Mouse (Mus musculus) 3134 (cell line): ENCODE results near the gene Myrip.
"Not testable (repeated sequence)": the region's sequence is repeated elsewhere in the genome, so short reads cannot be mapped to it uniquely, and the experiment has no call there.

Experiments
- DNase-seq: peaks from one replicate; pipeline ENCODE4 v3.0.0-alpha.2; 2011; ENCODE audit warnings: low spot score; ENCODE audit not compliant: insufficient read length; ENCODE audit errors: extremely low read depth

Gene Myrip

GRCm38 (mm10) chr9:120372347-120372746 lies 71.0 kb downstream of the Myrip start:
- DNase-seq: no peak

GRCm38 (mm10) chr9:120377726-120378125 lies 76.4 kb downstream of the Myrip start:
- DNase-seq: no peak

DNA sequence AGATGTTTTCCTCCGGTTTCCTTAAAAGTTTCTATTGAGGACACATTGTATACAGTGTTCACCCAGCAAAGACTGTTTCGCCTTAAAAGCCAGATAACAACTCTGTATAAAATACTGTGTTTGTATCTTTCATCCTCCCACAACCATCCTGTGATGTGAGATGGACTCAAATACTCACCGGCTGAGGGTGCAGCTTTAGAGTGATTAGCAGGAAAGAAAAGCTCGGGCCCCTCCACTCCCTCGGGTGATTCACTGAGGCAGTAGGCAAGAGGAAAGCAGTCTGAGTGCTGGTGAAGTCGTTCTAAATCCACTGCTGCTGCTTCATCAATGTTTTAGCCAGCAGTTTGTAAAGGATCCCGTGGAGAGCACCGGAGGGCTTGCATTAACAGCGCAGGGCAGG lies 93.9 kb downstream of the Myrip start:
- no peak for DNase-seq

DNA sequence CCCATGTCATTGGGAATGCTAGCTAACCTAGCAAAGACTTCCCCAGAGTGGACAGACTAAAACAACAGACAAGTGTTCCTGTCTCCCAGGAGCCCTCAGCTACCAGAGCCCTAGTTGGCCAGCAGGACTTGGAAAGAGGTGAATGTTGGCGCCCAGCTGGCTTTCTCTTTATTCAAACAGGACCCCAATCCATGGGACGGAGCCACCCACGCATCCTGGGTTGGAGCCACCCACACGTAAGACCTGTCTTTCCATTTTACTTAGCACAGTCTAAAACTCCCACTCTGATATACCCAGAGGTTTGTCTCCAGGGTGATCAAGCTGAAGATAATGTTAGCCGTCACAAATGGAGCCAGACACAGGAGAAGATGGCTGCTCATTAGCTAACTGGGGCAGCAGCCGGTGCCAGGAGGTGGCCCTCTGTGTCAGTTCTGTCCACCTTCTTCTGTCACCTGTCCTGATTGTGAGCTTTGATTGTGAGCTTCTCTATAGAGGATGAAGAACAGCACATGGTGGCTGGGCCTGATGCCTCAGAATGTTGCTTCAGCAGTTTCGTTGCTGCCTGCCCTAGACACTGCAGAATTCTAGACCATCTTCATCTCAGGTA lies 95.4 kb downstream of the Myrip start:
- no peak for DNase-seq

GRCm38 (mm10) chr9:120398289-120398688 lies 97.0 kb downstream of the Myrip start:
- DNase-seq: no peak

- not testable (repeated sequence) for DNase-seq
Measured at GRCm38 (mm10) chr9:120399537-120399936, 98.2 kb downstream of the Myrip start.

DNA sequence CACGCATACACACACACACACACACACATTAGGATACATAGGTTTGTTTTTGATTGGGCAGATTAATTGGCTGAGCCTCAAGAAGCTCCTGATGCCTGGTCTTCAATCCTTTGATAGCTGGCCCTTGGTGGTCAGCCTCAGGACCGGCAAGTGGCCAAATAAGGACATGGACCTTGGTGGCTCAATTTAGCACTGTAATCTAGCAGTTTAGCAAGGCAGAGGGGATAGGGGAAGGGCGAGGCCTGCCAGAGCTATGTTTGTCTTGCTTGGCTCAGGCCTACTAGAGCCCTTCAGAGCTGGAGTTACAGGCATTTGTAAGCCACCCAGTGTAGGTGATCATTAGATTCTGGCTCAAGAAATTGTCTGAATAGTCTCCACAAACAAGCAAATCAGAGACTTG lies 101.1 kb downstream of the Myrip start:
- DNase-seq: no peak

- DNase-seq: no peak
Measured at GRCm38 (mm10) chr9:120403661-120404060, 102.3 kb downstream of the Myrip start.

- DNase-seq: no peak
Measured at GRCm38 (mm10) chr9:120409663-120410181, 108.4 kb downstream of the Myrip start.

- no peak for DNase-seq
Measured at GRCm38 (mm10) chr9:120410421-120410820, 109.1 kb downstream of the Myrip start.

- DNase-seq: peak; percentile 11
Measured at GRCm38 (mm10) chr9:120415504-120415903, 114.2 kb downstream of the Myrip start.

DNA sequence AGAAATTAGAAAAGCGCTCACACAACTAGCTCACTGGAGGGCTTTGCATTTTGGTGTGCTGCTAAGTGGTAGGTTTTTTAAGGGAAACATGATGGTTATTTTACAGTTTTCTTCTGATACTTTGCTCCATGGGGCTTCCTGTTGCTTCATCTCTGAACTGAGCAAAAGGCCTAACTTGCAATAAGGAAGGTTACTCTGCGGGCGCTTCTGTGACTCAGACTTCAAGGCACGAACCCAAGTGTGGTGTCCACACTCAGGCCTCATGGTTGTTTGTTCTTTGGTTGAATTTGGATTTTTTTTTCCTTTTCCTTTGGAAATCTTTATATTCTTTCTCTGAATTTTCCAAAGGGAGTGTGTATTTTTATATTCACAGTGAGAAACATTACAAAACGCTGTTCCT lies 114.8 kb downstream of the Myrip start:
- DNase-seq: no peak

DNA sequence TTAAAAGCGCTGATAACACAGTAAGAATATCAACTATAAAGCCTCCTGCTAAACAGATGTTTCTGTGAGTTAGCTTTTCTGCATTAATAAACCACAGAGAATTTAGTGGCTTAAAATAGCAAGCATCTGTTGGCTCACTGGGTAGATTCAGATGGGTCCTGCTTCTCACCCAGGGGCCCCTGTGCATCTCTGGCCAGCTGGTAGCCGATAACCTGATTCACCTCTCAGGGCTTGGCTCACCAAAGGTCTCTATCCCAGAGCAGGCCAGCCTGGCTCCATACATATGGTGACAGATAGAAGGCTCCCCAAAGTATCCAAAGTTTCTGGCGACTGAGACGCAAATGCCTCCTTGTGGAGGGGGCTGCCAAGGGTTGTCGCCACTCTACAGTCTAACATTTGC lies 115.4 kb downstream of the Myrip start:
- DNase-seq: no peak

DNA sequence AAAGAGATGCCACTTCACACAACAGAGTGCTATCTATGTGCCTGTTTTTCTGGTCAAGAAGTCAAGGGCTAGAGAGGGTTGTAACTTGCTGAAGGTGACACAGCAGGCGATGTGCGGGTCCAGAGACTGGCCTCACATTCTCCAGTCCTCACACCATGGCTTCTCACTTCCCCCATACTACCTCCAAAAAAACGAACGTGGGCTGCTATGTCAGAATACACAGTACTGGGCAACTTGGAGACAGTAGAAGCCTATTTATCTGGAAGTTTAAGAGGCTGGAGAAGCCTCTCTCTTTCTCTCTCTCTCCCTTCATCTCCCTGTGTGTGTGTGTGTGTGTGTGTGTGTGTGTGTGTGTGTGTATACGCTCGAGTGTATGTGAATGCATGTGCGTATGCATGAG lies 117.3 kb downstream of the Myrip start:
- no peak for DNase-seq

DNA sequence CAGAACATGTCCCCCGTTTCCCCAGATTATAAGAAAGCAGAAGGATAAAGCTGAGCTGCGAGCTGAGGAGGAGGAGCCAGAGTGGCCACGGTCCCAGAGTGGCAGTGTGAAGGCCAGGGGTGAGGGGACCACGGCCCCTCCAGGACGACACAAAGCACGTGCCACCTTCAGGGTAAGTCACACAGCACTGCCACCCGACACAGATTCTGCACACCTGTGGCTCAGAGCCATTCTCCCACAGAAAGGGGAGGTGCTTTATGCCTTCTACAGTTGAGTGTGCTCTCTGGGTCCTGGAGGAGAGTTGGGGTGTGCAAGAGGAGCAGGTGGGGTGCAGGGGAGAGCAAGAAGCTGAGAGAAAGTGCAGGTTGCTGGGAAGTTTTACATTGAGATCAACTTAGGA lies 123.3 kb downstream of the Myrip start:
- no peak for DNase-seq

GRCm38 (mm10) chr9:120425768-120426167 lies 124.5 kb downstream of the Myrip start:
- no peak for DNase-seq

DNA sequence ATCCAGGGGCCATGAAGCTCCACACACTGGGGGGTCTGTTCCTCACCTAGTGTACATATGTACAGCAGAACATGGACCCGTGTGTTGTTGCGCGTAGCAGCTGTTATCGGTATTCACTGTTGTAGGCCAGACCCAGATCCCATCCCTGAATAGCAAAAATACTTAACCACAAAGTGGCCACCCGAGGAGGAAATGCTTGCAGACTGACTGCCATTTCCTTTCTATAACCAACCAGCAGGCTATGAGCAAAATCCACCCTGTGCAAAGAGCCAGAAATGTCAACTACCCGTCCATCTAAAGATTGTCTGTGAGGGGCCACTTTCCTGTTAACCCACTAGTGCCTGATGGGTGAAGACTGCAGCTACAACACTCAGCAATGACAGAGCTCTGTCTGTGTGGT lies 126.9 kb downstream of the Myrip start:
- no peak for DNase-seq

- no peak for DNase-seq
Measured at GRCm38 (mm10) chr9:120433747-120434146, 132.4 kb downstream of the Myrip start.

- no peak for DNase-seq
Measured at GRCm38 (mm10) chr9:120435841-120436240, 134.5 kb downstream of the Myrip start.

- no peak for DNase-seq
Measured at GRCm38 (mm10) chr9:120436854-120437253, 135.5 kb downstream of the Myrip start.

DNA sequence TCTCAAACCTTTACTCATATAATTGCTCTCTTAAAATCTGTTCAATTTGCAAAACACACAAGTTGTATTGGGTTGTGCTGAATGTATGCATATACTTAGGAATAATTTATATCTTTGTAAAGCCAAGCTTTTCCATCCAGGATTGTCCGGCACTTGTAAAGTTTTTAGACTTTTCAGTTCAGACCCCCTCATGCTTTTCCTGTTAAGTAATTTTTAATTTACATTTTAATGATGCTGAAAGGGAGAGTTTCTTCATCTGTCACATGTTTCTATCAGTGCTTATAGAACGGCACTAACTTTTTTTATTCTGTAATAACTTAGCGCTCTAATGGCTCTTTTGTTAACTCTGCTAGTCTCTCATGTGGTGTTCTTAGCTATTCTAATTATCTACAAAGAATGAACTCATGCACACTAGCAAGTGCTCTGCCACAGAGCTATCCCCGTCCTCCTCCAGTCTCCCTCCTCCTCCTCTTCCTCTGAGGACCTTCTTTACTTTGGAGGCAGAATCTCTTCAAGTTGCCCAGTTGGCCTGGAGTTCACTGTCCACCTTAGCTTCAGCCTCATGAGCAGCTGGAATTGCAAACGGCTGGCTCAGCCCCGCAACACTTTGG lies 136.1 kb downstream of the Myrip start:
- DNase-seq: no peak

DNA sequence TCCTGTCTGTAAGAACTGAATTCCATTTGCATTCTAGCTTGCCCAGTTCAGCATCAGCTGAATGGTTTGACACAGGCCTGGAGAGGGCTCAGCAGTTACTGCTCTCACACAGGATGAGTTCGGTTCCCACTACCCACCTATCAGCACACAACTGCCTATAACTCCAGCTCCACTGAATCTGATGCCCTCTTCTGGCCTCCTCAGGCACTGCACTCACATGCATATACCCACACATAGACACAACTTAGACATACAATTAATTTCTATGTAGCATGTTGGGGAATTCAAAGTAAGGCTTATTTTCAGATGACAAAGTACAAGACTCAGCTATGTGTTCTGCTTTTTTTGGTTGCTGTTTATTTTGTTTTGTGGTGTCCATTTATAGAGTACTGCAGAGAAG lies 137.0 kb downstream of the Myrip start:
- no peak for DNase-seq

DNA sequence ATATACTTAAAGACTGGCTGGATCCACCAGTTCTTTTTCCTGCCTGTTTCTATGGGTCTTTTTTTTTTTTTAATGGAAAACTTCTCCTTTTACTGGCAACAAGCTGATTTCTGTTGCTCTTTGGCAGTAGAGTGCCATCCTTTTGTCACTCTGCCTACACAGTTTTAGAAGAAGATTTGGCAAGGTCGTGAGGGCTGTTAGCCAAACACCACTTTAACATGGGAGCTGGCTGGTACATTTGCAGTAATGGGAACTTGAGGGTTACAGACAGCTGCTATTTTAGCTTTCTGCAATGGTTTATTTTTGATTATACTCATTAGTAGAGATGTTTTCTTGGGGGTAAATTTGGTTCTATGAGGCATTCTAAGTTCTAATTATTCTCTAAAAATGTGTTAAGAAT lies 137.5 kb downstream of the Myrip start:
- DNase-seq: no peak
